Mouse (Mus musculus): ENCODE results near the gene Slc12a1. TPM values are rescaled to one million over a fixed set of nuclear protein-coding genes. Genes with fewer than 3 reads are reported as not detected.

Slc12a1 gene
- polyA plus RNA-seq, 1 experiment from 2014 or later = not detected

DNA sequence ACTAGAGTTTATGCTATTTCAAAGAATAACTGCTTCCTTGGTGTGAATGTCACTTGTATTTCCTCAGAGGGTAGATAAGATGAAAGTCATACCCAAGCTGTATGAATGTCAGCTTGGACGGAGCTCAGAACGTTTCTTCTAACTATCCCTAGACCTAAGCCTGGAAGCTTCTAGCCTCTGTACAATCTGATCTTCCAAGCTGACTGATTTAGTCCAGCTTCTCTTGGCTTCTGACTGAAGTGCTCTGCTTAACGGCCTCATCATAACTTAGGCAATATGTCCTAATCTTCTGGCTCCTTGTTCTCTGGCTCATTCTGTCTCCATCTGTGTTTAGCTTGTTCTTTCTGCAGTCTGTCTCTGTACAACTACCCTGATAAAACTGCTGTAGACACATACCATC, 102.3 kb downstream of the Slc12a1 start:
- no peak overlapping the region for H3K9ac ChIP-seq (ENCODE audit: low read length)
- no peaks in the 10 kb centered on the region for H3K4me1 ChIP-seq (replicated peaks; ENCODE audit: control insufficient read depth, insufficient read depth)
- no peak overlapping the region for H3K27ac ChIP-seq (replicated peaks)
- no peaks in the 10 kb centered on the region for H3K27me3 ChIP-seq (ENCODE audit: control insufficient read depth, insufficient read depth, low read length)
- H3K36me3 ChIP-seq (ENCODE audit: control insufficient read depth, insufficient read depth, low read length) = peaks cover 12% of the 10 kb centered on the region; the same call in 1 of the 2 replicates
- TF ChIP-seq CTCF (IDR thresholded peaks at IDR 0.05; ENCODE audit: low read depth) = no peak
- TF ChIP-seq EP300 (optimal IDR thresholded peaks at IDR 0.05) = no peak
- DNase-seq (ENCODE audit: low spot score) (no peak), ATAC-seq (ENCODE audit: low FRiP score, low TSS enrichment) (no peak)
- no peak overlapping the region for H3K4me3 ChIP-seq (ENCODE audit: low read depth, low read length)
- WGBS = 95% methylated on average over 3 of the region's 3 CpGs
- no peaks in the 10 kb centered on the region for H3K9me3 ChIP-seq (ENCODE audit: control insufficient read depth, low read length)
- no peak overlapping the region for H3K4me2 ChIP-seq (replicated peaks; ENCODE audit: low read depth)

DNA sequence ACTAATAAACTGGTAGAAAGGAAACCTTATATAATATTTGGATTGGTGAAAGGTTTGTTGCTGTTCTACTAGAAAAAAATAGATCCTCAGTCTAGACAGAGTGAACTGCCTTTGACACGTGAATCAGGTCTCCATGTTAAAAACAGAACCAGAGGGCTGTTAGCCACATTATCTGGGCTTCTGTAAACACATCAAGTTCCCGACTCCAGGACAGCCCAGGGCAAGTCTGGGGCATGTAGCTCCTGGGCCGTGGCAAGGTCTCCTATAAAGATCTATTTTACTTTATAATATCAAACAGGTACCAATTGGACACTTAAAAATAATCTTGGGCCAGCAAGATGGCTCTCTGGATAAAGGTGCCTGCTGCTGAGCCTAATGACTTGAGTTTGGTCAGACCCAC, 103.6 kb downstream of the Slc12a1 start:
- no peak for DNase-seq (ENCODE audit: low spot score)
- no peak overlapping the region for H3K4me2 ChIP-seq (replicated peaks; ENCODE audit: low read depth)
- no peak for ATAC-seq (ENCODE audit: low FRiP score, low TSS enrichment)
- TF ChIP-seq EP300 (optimal IDR thresholded peaks at IDR 0.05) (no peak), CTCF (IDR thresholded peaks at IDR 0.05; ENCODE audit: low read depth) (no peak)
- no peak overlapping the region for H3K9ac ChIP-seq (ENCODE audit: low read length)
- H3K27me3 ChIP-seq (ENCODE audit: control insufficient read depth, insufficient read depth, low read length) = no peaks in the 10 kb centered on the region
- peaks cover 12% of the 10 kb centered on the region; the same call in 1 of the 2 replicates for H3K36me3 ChIP-seq (ENCODE audit: control insufficient read depth, insufficient read depth, low read length)
- H3K9me3 ChIP-seq (ENCODE audit: control insufficient read depth, low read length) = no peaks in the 10 kb centered on the region
- no peak overlapping the region for H3K27ac ChIP-seq (replicated peaks)
- no peak overlapping the region for H3K4me3 ChIP-seq (ENCODE audit: low read depth, low read length)
- 33% methylated on average over 3 of the region's 3 CpGs for WGBS
- H3K4me1 ChIP-seq (replicated peaks; ENCODE audit: control insufficient read depth, insufficient read depth) = no peaks in the 10 kb centered on the region

DNA sequence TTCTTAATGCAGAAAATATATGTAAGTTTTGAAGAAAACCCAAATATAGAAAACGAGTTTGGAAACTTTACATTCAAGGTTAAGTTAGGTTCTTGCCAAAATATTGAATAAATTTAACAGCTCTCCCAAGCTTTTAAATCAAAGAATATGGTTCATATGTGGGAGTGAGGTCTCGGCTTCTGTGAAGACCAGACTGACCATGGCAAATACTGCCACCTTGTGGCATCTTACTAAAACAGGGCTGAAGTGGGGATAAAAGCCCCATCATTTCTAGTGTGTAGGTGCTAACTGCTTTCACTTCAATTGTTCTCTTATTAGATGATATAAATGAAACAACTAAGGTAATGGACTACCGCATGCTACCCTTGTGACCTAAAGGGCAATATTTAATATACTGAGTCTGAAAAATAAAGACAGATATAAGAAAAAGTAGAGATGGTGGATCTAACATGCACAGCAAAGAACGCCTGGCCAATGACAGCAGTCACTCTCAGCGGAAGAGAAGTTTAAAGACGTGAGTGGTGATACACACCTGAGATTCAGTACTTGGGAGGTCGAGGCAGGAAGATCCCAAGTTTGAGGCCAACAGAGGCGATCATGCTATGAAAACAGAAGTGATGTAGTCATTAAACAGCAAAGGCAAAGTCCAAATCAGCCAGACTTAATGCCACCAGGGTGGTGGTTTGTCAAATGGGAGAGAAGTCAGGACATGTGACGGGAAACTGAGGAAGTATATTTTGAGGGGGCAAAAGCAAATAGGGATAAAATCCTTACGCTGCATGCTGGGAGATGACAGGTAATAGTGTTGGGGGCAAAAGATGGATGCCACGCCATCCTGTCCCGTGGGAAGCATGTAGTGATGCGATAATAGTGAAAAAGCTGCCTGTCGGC, 107.2 kb downstream of the Slc12a1 start:
- TF ChIP-seq EP300 (optimal IDR thresholded peaks at IDR 0.05) (no peak), CTCF (IDR thresholded peaks at IDR 0.05; ENCODE audit: low read depth) (peak; percentile 81)
- H3K27me3 ChIP-seq (ENCODE audit: control insufficient read depth, insufficient read depth, low read length) = no peaks in the 10 kb centered on the region
- peaks cover 8% of the 10 kb centered on the region; the same call in 1 of the 2 replicates for H3K36me3 ChIP-seq (ENCODE audit: control insufficient read depth, insufficient read depth, low read length)
- no peak for DNase-seq (ENCODE audit: low spot score)
- no peak overlapping the region for H3K9ac ChIP-seq (ENCODE audit: low read length)
- no peaks in the 10 kb centered on the region for H3K4me1 ChIP-seq (replicated peaks; ENCODE audit: control insufficient read depth, insufficient read depth)
- ATAC-seq (ENCODE audit: low FRiP score, low TSS enrichment) = 0 out of 2 replicates have a peak, but pooled peaks have one; percentile 40
- WGBS = 84% methylated on average over 14 of the region's 14 CpGs
- H3K4me2 ChIP-seq (replicated peaks; ENCODE audit: low read depth) = no peak overlapping the region
- H3K27ac ChIP-seq (replicated peaks) = no peak overlapping the region
- no peaks in the 10 kb centered on the region for H3K9me3 ChIP-seq (ENCODE audit: control insufficient read depth, low read length)
- no peak overlapping the region for H3K4me3 ChIP-seq (ENCODE audit: low read depth, low read length)

DNA sequence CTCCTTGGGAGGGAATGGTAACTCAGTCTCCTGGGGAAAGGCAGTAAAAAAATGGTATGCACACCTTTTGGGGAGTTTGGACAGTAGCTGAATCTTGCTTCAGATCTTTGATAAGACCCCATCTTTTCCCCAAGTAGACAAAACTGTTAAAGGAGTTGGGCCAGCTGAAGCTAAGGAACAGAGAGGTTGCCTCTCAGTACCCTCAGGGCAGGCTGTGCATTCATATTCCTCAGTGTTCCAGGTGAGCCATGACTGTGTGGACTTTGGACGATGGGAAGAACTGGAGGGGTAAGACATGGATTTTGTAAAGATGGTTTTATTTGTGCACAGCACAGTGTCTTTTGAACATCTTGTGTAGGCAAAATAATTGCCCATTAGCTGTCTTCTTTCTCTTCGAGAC, 108.0 kb downstream of the Slc12a1 start:
- Histone ChIP-seq H3K4me1 (replicated peaks; ENCODE audit: control insufficient read depth, insufficient read depth) (no peaks in the 10 kb centered on the region), H3K27ac (replicated peaks) (no peak overlapping the region), H3K9ac (ENCODE audit: low read length) (no peak overlapping the region), H3K4me2 (replicated peaks; ENCODE audit: low read depth) (no peak overlapping the region), H3K4me3 (ENCODE audit: low read depth, low read length) (no peak overlapping the region), H3K9me3 (ENCODE audit: control insufficient read depth, low read length) (no peaks in the 10 kb centered on the region), H3K36me3 (ENCODE audit: control insufficient read depth, insufficient read depth, low read length) (peaks cover 8% of the 10 kb centered on the region; the same call in 1 of the 2 replicates), H3K27me3 (ENCODE audit: control insufficient read depth, insufficient read depth, low read length) (no peaks in the 10 kb centered on the region)
- no peak for TF ChIP-seq CTCF (IDR thresholded peaks at IDR 0.05; ENCODE audit: low read depth)
- TF ChIP-seq EP300 (optimal IDR thresholded peaks at IDR 0.05) = no peak
- WGBS = 75% methylated on average over 2 of the region's 2 CpGs
- DNase-seq (ENCODE audit: low spot score) = no peak
- no peak for ATAC-seq (ENCODE audit: low FRiP score, low TSS enrichment)

DNA sequence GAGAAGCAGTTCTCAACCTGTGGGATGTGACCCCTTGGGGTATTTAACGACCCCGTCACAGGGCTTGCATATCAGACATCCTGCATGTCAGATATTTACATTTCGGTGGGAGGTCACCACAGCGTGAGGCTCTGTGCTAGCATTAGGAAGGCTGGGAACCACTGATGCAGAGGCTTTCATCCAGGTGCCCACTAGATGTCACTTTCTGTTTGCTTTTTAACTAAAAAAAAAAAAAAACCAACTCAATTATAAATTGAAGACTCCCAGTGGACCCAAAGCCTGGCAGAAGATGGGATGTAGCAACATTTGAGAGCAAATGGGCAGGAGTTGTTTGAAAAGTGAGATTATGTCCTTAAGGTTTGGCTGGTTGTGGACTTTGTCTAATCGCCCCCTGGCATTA, 110.8 kb downstream of the Slc12a1 start:
- H3K4me2 ChIP-seq (replicated peaks; ENCODE audit: low read depth) = no peak overlapping the region
- H3K9ac ChIP-seq (ENCODE audit: low read length) = no peak overlapping the region
- TF ChIP-seq EP300 (optimal IDR thresholded peaks at IDR 0.05) (no peak), CTCF (IDR thresholded peaks at IDR 0.05; ENCODE audit: low read depth) (peak; percentile 69)
- H3K36me3 ChIP-seq (ENCODE audit: control insufficient read depth, insufficient read depth, low read length) = no peaks in the 10 kb centered on the region
- no peaks in the 10 kb centered on the region for H3K27me3 ChIP-seq (ENCODE audit: control insufficient read depth, insufficient read depth, low read length)
- ATAC-seq (ENCODE audit: low FRiP score, low TSS enrichment) (no peak), DNase-seq (ENCODE audit: low spot score) (no peak)
- no peaks in the 10 kb centered on the region for H3K9me3 ChIP-seq (ENCODE audit: control insufficient read depth, low read length)
- H3K27ac ChIP-seq (replicated peaks) = no peak overlapping the region
- H3K4me3 ChIP-seq (ENCODE audit: low read depth, low read length) = no peak overlapping the region
- H3K4me1 ChIP-seq (replicated peaks; ENCODE audit: control insufficient read depth, insufficient read depth) = no peaks in the 10 kb centered on the region
- 16% methylated on average over 5 of the region's 5 CpGs for WGBS

DNA sequence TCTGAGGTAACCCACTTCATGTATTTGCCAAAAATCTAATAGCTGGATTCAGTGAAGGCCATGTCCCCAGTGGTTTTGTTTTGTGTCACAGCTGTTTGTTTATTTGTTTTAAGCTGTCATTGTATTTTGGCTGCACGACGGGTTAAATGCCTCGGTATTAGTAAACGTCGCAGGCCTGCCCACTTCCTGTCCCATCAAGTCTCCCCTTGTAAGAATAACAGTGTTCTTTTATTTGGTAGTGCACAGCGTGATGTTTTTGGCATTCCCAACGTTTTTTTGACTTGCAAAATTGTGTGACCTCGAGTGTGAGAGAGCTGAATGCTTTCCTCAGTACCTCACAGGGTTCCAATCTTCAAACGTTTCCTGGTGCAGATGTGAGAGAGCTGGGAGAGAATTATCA, 111.4 kb downstream of the Slc12a1 start:
- no peak overlapping the region for H3K27ac ChIP-seq (replicated peaks)
- no peaks in the 10 kb centered on the region for H3K36me3 ChIP-seq (ENCODE audit: control insufficient read depth, insufficient read depth, low read length)
- TF ChIP-seq CTCF (IDR thresholded peaks at IDR 0.05; ENCODE audit: low read depth) = no peak
- TF ChIP-seq EP300 (optimal IDR thresholded peaks at IDR 0.05) = no peak
- ATAC-seq (ENCODE audit: low FRiP score, low TSS enrichment) (no peak), DNase-seq (ENCODE audit: low spot score) (no peak)
- no peak overlapping the region for H3K4me3 ChIP-seq (ENCODE audit: low read depth, low read length)
- no peaks in the 10 kb centered on the region for H3K27me3 ChIP-seq (ENCODE audit: control insufficient read depth, insufficient read depth, low read length)
- H3K4me1 ChIP-seq (replicated peaks; ENCODE audit: control insufficient read depth, insufficient read depth) = no peaks in the 10 kb centered on the region
- H3K9me3 ChIP-seq (ENCODE audit: control insufficient read depth, low read length) = no peaks in the 10 kb centered on the region
- 22% methylated on average over 9 of the region's 9 CpGs for WGBS
- H3K9ac ChIP-seq (ENCODE audit: low read length) = no peak overlapping the region
- no peak overlapping the region for H3K4me2 ChIP-seq (replicated peaks; ENCODE audit: low read depth)
